Mouse (Mus musculus) intestine, embryonic 14.5 days (tissue): ENCODE measurements around the gene Kcnh2. TPM values are rescaled to one million over a fixed set of nuclear protein-coding genes. Genes with fewer than 3 reads are reported as not detected.

Experiments used
- ATAC-seq: fragments of 200-750 bp; cut with Nextera tagmentation; replicated peaks from 2 replicates; pipeline ENCODE4 v1.8.0; 2017; ENCODE audit warnings: low read depth, moderate number of reproducible peaks, moderate TSS enrichment, moderate library complexity; ENCODE audit not compliant: low FRiP score, low TSS enrichment
- DNase-seq: peaks from one replicate; pipeline ENCODE4 v3.0.0-alpha.2; 2018; ENCODE audit warnings: low spot score
- H3K27ac ChIP-seq: fragments of 300-500 bp; sonication (generic); 2 replicates; pipeline ENCODE4 v1.5.1; 2014; ENCODE audit warnings: low read depth, mild to moderate bottlenecking, control low read depth
- H3K27me3 ChIP-seq: fragments of 300-500 bp; sonication (generic); replicated peaks from 2 replicates; pipeline ENCODE4 v1.6.1; 2014; ENCODE audit warnings: low read length, control low read depth; ENCODE audit not compliant: control insufficient read depth, insufficient read depth
- H3K36me3 ChIP-seq: fragments of 300-500 bp; sonication (generic); 2 replicates; pipeline ENCODE4 v1.6.1; 2014; ENCODE audit warnings: low read length, control low read depth; ENCODE audit not compliant: control insufficient read depth, insufficient read depth
- H3K4me1 ChIP-seq: fragments of 300-500 bp; sonication (generic); replicated peaks from 2 replicates; pipeline ENCODE4 v1.6.1; 2014; ENCODE audit warnings: low read length, control low read depth, mixed read lengths; ENCODE audit not compliant: control insufficient read depth, insufficient read depth
- H3K4me2 ChIP-seq: fragments of 300-500 bp; sonication (generic); 2 replicates; pipeline ENCODE4 v1.6.1; 2014; ENCODE audit warnings: low read length
- H3K4me3 ChIP-seq: fragments of 300-500 bp; sonication (generic); 2 replicates; pipeline ENCODE4 v1.5.1; 2014; ENCODE audit warnings: low read depth, low read length, control low read depth, mixed read lengths
- H3K9ac ChIP-seq: fragments of 300-500 bp; sonication (generic); 2 replicates; pipeline ENCODE4 v1.6.1; 2014; ENCODE audit warnings: mild to moderate bottlenecking, low read length
- H3K9me3 ChIP-seq: fragments of 300-500 bp; sonication (generic); 2 replicates; pipeline ENCODE4 v1.6.1; 2016; ENCODE audit warnings: low read length, control low read depth; ENCODE audit not compliant: control insufficient read depth
- WGBS: fragments of 180-500 bp; shearing (Covaris S2); extraction: QIAGEN DNeasy Blood & Tissue Kit; methylation state at CpG from one replicate; pipeline ENCODE4 v1.1.7; 2014; 5-methylcytosine and 5-hydroxymethylcytosine counted together
- polyA plus RNA-seq: library from polyadenylated mRNA; unstranded; fragments of >200 nt; fragmentation: Nextera tagmentation; extraction: Ambion mirVana; gene quantifications from 2 replicates; pipeline ENCODE4 v1.2.1, GENCODE M21; 2014

Kcnh2 gene
- polyA plus RNA-seq, 1 experiment from 2014 or later = 11.2 TPM

- WGBS = 78% methylated on average over 7 of the region's 7 CpGs
- no peak overlapping the region for H3K4me2 ChIP-seq
- ATAC-seq = no peak
Observed at GRCm38 (mm10) chr5:24308621-24309020, 42.8 kb downstream of the Kcnh2 start.

DNA sequence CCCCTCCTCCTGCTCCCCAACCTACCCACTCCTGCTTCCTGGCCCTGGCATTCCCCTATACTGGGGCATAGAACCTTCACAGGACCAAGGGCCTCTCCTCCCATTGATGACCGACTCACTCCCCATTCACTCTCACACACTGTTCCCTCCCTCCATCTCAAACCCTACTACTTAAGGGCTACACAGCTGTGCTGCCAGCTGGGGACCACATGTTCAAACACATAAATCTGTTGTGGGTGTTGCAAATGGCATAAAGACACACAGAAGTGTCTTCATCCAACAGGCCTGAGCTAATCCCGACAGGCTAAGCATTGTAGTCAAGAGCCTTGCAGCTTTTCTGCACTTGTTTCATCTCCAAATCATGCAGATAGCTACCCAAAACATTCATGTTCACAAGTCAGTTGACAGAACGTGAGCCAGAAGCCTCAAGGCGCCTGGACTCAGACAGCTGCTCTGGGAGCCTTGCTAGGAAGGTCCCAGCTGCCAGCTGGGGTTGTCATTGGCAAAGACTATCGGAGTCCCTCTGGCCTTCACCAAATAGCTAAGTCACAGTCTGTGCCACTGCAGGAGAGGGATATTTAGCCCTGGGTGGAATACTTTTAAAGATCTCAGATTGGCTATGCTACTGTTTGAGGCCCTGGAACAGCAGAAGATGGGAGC, 44.2 kb downstream of the Kcnh2 start:
- H3K4me3 ChIP-seq = no peak overlapping the region
- DNase-seq (no peak), ATAC-seq (no peak)
- H3K27me3 ChIP-seq = no peaks in the 10 kb centered on the region
- 66% methylated on average over 5 of the region's 5 CpGs for WGBS
- no peaks in the 10 kb centered on the region for H3K9me3 ChIP-seq
- H3K4me2 ChIP-seq = no peak overlapping the region
- no peak overlapping the region for H3K27ac ChIP-seq
- H3K36me3 ChIP-seq = no peaks in the 10 kb centered on the region
- H3K4me1 ChIP-seq = no peaks in the 10 kb centered on the region
- H3K9ac ChIP-seq = no peak overlapping the region

More at GRCm38 (mm10) chr5:24308621-24309020, 42.8 kb downstream of the Kcnh2 start:
- no peaks in the 10 kb centered on the region for H3K4me1 ChIP-seq
- no peaks in the 10 kb centered on the region for H3K9me3 ChIP-seq
- H3K9ac ChIP-seq = no peak overlapping the region
- H3K27me3 ChIP-seq = no peaks in the 10 kb centered on the region
- H3K36me3 ChIP-seq = no peaks in the 10 kb centered on the region
- H3K4me3 ChIP-seq = no peak overlapping the region
- no peak overlapping the region for H3K27ac ChIP-seq
- no peak for DNase-seq

DNA sequence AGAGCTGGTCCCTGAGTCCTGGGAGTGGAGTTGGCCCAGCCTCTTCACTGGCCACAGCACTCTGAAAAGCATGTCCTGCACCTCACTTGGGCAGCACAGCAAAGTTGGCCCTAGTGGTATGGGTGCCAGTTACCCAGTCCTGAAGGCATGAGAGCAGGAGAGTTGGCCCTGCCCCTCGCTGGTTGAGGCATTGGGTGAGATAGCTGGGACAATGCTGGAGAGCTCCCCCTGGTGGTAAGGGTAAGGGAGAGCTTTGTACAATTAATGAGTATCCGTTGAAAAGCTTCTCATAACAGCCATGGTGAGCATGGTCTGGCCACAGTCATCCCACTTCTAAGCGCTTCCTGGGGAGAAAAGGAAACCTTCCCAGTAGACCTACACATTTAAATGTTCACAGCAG, 48.2 kb downstream of the Kcnh2 start:
- Histone ChIP-seq H3K27ac (no peak overlapping the region), H3K9ac (no peak overlapping the region), H3K9me3 (no peaks in the 10 kb centered on the region), H3K4me3 (no peak overlapping the region), H3K27me3 (no peaks in the 10 kb centered on the region), H3K4me1 (no peaks in the 10 kb centered on the region), H3K36me3 (no peaks in the 10 kb centered on the region), H3K4me2 (no peak overlapping the region)
- no peak for DNase-seq
- WGBS = 59% methylated on average over 3 of the region's 3 CpGs
- ATAC-seq = no peak

DNA sequence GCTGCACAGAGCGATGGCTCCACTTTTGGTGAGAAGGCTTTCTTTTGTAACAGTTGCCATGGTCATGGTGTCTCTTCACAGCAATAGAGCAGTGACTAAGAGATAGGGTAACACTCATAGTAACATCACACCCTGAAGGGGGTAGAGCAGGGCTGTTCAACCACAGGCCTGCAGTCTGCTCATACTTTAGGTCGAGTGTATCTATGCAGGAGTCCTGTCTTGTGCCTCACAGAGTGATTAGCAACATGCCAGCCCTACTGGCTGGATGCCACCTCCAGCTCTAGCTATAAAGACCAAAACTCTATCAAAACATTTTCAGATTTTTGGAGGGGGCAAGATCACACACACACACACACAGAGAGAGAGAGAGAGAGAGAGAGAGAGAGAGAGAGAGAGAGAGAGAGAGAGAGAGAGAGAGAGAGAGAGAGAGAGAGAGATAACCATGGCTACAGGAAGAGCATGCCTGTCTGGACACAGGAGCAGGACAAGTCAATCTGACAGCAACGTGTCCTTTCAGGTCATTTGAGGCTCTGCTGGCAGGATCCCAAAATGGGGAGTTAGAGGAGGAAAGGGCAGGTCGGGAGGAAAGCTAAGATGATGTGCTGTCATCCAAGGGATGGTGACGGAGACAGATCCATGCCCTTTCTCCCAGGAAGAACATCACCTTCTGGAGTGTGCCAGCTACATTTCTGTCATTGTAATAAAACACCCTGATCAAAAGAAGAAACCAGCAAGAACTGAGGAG, 51.4 kb downstream of the Kcnh2 start:
- no peak overlapping the region for H3K4me2 ChIP-seq
- H3K36me3 ChIP-seq = no peaks in the 10 kb centered on the region
- no peaks in the 10 kb centered on the region for H3K4me1 ChIP-seq
- no peak overlapping the region for H3K9ac ChIP-seq
- H3K27ac ChIP-seq = no peak overlapping the region
- DNase-seq (no peak), ATAC-seq (no peak)
- no peak overlapping the region for H3K4me3 ChIP-seq
- 55% methylated on average over 5 of the region's 5 CpGs for WGBS
- 0 out of 2 replicates have a peak, but pooled peaks cover 1% of the 10 kb centered on the region for H3K9me3 ChIP-seq
- no peaks in the 10 kb centered on the region for H3K27me3 ChIP-seq

DNA sequence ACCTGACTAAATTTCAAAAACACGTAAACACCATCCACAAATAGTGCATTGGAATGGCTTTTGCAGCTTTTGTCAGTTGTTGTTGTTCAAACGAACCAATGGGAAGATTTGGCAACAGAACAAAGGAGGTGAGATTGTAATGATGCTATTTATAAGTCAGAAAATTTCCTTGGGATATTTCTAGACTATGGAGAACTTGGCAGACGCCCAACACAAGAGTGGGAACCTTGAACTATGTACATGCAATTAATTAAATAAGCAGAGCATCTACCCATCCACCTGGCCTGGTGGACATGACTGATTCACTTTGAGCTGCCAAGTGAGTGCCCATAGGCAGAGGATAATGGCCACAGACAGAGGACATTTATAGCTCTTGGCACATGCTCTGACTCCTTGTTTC, 59.5 kb downstream of the Kcnh2 start:
- Histone ChIP-seq H3K4me1 (no peaks in the 10 kb centered on the region), H3K9me3 (peaks cover 8% of the 10 kb centered on the region; the same call in 1 of the 2 replicates), H3K36me3 (no peaks in the 10 kb centered on the region), H3K4me2 (no peak overlapping the region), H3K27me3 (no peaks in the 10 kb centered on the region), H3K27ac (no peak overlapping the region), H3K4me3 (no peak overlapping the region), H3K9ac (no peak overlapping the region)
- 71% methylated on average over 3 of the region's 3 CpGs for WGBS
- no peak for ATAC-seq
- no peak for DNase-seq

DNA sequence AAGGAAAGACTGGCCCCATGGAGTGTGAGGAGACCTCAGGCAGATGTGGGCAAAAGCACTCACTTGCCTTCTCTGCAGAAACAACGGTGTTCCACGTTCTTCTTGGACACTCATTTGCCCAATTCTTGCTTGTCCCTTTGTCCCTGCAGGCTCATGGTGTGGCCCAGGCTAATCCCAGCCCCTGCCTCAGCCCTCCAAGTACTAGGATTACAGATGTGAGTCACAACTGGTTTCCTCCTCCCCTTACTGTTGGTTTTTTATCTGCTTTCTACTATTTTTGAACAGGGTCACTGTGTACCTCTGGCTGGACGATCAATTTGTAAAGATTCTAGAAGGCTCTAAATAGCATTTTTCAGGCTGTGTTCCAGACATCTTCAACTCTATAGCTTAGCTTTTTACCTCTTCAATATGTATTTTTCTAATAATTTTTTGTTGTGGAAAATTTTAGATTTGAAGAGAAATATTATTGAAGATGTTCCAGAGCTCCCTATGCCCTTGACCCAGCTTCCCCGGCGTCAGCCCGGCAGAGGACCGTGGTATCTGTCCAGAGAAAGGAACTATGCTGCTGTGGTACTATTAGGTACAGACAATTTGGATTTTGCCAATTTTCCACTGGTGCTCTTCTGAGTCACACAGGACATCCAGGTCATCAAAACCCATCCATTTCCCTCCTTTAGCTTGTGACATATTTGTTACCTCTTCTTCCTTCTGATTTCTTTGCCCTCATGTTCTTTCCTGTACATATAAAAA, 65.0 kb downstream of the Kcnh2 start:
- no peaks in the 10 kb centered on the region for H3K36me3 ChIP-seq
- 79% methylated on average over 7 of the region's 7 CpGs for WGBS

GRCm38 (mm10) chr5:24284145-24284544, 67.3 kb downstream of the Kcnh2 start:
- no peak for DNase-seq
- WGBS = 82% methylated on average over 6 of the region's 6 CpGs
- Histone ChIP-seq H3K36me3 (no peaks in the 10 kb centered on the region), H3K4me3 (no peak overlapping the region), H3K9ac (no peak overlapping the region), H3K9me3 (no peaks in the 10 kb centered on the region), H3K27me3 (no peaks in the 10 kb centered on the region), H3K4me1 (no peaks in the 10 kb centered on the region), H3K4me2 (no peak overlapping the region), H3K27ac (no peak overlapping the region)
- ATAC-seq = no peak

More for the DNA sequence above, 65.0 kb downstream of the Kcnh2 start:
- Histone ChIP-seq H3K4me1 (no peaks in the 10 kb centered on the region), H3K27ac (no peak overlapping the region), H3K27me3 (no peaks in the 10 kb centered on the region), H3K4me3 (no peak overlapping the region), H3K9me3 (no peaks in the 10 kb centered on the region), H3K9ac (no peak overlapping the region), H3K4me2 (no peak overlapping the region)
- DNase-seq (no peak), ATAC-seq (no peak)

- Histone ChIP-seq H3K27me3 (no peaks in the 10 kb centered on the region), H3K9ac (no peak overlapping the region), H3K36me3 (no peaks in the 10 kb centered on the region), H3K4me1 (no peaks in the 10 kb centered on the region), H3K4me2 (no peak overlapping the region), H3K9me3 (no peaks in the 10 kb centered on the region), H3K27ac (no peak overlapping the region), H3K4me3 (no peak overlapping the region)
- 66% methylated on average over 5 of the region's 5 CpGs for WGBS
- ATAC-seq (no peak), DNase-seq (no peak)
Observed at GRCm38 (mm10) chr5:24283181-24283580, 68.2 kb downstream of the Kcnh2 start.
